Mouse (Mus musculus): Measurements from ENCODE around the gene Lcn3.
"Not testable (repeated sequence)": the region's sequence is repeated elsewhere in the genome, so short reads cannot be mapped to it uniquely, and the experiment has no call there.

GRCm38 (mm10) chr2:25736709-25737108 lies 28.7 kb upstream of the Lcn3 start, which contains the start of gene Obp2b:
- TF ChIP-seq CTCF (IDR thresholded peaks at IDR 0.05; ENCODE audit: control insufficient read depth, insufficient read depth, low read length); POLR2A (IDR thresholded peaks at IDR 0.05; ENCODE audit: borderline replicate concordance, control insufficient read depth, low read depth, low read length): not testable (repeated sequence)
